Mouse (Mus musculus) CD8-positive naive resting alpha-beta T cell, adult 57 days (primary cell): Measurements from ENCODE around the gene Ewsr1. TPM values are rescaled to one million over a fixed set of nuclear protein-coding genes. Genes with fewer than 3 reads are reported as not detected.

ENCODE experiments used
- total RNA-seq: library from RNA; stranded (reverse); gene quantifications from one replicate; pipeline ENCODE4 v1.2.4, GENCODE M21; 2023

The Ewsr1 gene
- total RNA-seq: 624 TPM

DNA sequence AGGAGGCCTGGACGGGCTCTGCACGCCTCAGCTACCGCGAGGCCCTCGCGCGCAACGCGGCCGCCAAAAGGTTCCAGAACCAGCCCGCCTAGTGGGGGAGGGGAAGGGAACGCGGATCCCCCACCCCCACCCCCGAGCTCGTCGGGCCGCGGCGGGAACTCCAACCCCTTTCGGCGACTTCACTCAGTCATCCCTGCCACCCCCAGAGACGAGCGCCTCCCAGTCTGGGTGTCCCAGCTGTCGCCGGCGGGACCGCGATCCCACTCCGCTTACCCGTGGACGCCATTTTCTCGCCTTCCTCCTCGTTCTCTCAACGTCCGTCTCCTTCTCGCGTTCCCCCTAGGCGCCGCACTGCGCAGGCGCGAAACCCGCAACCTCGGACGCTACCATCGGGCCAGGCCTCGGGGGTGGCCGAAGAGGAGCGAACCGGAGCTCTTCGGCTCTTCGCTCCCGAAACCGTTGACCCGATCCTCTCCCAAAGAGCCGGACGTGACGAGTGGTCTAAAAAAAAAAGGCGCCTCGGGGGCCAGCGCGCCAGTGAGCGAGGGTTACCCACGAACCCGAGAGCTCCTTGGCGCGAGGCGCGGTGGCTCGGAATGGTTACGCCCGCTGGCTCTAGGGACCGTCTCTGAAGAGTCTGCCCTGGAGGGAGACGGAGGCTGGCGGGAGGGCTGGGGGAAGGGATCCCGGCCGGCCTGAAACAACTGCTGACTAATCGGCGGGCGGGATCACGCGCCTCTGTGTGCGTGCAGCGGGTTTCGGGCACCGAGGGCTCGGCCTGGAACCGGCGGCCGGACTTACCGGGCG, at the start of gene Ewsr1, which contains the start of gene Rhbdd3:
Ewsr1 (minus strand) TSS at position 531 of the 807 bp plus-strand sequence.
Rhbdd3 (plus strand) TSS at position 191 of the 807 bp plus-strand sequence.

DNA sequence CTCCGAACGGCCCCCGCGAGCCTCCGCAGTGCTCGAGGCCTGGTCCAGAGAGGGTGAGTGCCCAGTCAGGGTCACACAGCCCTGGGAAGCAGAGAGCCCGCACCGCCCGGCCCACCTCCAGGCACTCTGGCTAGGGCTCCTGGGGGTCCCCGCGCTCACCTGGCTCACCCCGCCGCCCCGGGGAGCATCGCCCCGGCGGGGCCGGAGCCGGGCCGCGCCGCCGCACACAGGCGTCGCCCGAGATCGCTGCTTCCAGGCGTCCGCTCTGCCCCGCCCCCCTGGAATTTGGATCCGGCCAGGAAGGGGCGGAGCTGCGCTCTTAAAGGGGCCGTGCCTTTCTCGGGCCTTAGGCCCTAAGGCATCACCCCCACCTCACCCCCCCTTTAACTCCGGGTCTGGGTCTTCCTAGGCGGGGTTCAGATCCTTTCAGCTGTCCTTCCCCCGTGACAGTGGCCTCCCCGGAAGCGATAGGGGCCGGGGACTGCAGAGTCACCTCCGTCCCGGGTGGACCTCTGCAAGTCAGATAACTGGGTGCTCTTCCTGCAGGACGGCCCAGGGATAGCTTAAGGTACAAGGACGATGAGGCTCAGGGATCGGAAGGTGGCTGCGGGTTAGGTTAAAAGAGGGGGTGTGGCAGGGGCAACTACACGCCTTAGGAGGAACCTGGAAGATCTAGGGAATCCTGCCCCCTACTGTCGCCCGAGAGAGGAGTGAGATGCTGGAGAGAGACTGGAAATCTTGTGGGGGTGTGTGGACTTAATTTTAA, 33.8 kb downstream of the Ewsr1 start, which contains the start of gene Gas2l1:
Gas2l1 (minus strand) TSS at position 272 of the 766 bp plus-strand sequence.

DNA sequence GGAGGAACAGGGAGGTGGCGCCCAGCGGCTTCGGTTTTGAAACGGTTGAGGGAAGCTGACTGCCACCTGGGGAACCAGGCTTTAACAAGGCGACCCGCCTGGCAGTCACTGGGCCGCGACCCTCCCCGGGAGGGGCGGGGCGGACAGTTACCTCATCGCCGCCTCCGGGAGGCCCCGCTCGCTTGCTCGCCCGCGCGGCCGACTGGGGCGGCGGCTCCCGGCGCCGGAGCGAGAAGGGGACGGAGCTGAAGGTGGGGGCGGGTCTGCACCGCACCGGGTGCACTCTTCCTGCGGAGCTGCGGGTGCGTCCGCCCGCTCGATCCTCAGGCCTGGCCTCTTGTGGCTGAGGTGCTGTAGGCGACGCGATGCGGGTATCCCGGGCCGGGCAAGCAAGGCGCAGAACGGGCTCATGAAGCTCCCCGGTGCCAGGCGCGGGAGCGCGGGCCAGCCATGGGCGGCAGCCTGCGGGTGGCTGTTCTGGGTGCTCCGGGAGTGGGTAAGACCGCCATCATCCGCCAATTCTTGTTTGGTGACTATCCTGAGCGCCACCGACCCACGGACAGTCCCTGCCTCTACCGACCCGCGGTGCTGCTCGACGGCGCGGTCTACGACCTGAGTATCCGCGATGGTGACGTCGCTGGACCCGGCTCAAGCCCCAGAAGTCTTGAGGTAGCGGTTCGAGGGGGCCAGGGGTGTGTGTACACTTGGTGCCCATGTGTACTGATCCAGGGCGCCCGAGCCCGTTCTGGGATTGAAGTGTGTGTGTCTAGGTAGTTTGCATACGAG, 41.0 kb downstream of the Ewsr1 start, which contains the start of gene Rasl10a:
Rasl10a (plus strand) TSS at position 273 of the 786 bp plus-strand sequence.

Other genes with a start within 250 kb of the Ewsr1 start
- gene Nf2, start 249.7 kb downstream of the Ewsr1 start, total RNA-seq: 42.0 TPM
- gene Nipsnap1, start 225.3 kb downstream of the Ewsr1 start, total RNA-seq: 24.9 TPM
- gene Thoc5, start 203.9 kb downstream of the Ewsr1 start, total RNA-seq: 39.2 TPM
- gene Nefh, start 151.2 kb downstream of the Ewsr1 start, total RNA-seq: 3.0 TPM
- 76.5 TPM for gene Ap1b1, start 112.4 kb downstream of the Ewsr1 start, total RNA-seq
- 0.49 TPM for gene Rasl10a, start 41.1 kb downstream of the Ewsr1 start, total RNA-seq
- 0.40 TPM for gene Gas2l1, start 33.9 kb downstream of the Ewsr1 start, total RNA-seq
- 4.2 TPM for gene Rhbdd3, start 340 bp downstream of the Ewsr1 start, total RNA-seq
- 7.7 TPM for gene Emid1, start 53.0 kb upstream of the Ewsr1 start, total RNA-seq
- gene Kremen1, start 162.3 kb upstream of the Ewsr1 start, total RNA-seq: 35.5 TPM